Mouse (Mus musculus): Measurements from ENCODE around the gene Rbbp5. TPM values are rescaled to one million over a fixed set of nuclear protein-coding genes. Genes with fewer than 3 reads are reported as not detected.
"Not testable (repeated sequence)": the region's sequence is repeated elsewhere in the genome, so short reads cannot be mapped to it uniquely, and the experiment has no call there.

Gene Rbbp5
- polyA plus RNA-seq (2012; rRNA removed): 16.4 and 21.1 TPM in 2 replicates

- DNase-seq (ENCODE audit: low read depth): peak; percentile 52
Measured at GRCm38 (mm10) chr1:132476928-132477691, at the start of gene Rbbp5. TSS of gene Rbbp5 (plus strand) at chr1:132477365.

- no peak for DNase-seq (ENCODE audit: low read depth)
Measured at GRCm38 (mm10) chr1:132430818-132431217, 46.3 kb upstream of the Rbbp5 start.

- DNase-seq (ENCODE audit: low read depth): no peak
Measured at GRCm38 (mm10) chr1:132431716-132432115, 45.4 kb upstream of the Rbbp5 start.

- no peak for DNase-seq (ENCODE audit: low read depth)
Measured at GRCm38 (mm10) chr1:132433349-132433748, 43.8 kb upstream of the Rbbp5 start.

- DNase-seq (ENCODE audit: low read depth): no peak
Measured at GRCm38 (mm10) chr1:132434032-132434431, 43.1 kb upstream of the Rbbp5 start.

GRCm38 (mm10) chr1:132436320-132436958, 40.7 kb upstream of the Rbbp5 start:
- DNase-seq (ENCODE audit: low read depth): no peak

GRCm38 (mm10) chr1:132436960-132437359, 40.2 kb upstream of the Rbbp5 start:
- DNase-seq (ENCODE audit: low read depth): no peak

GRCm38 (mm10) chr1:132437389-132437788, 39.8 kb upstream of the Rbbp5 start:
- no peak for DNase-seq (ENCODE audit: low read depth)

GRCm38 (mm10) chr1:132440896-132441435, 36.2 kb upstream of the Rbbp5 start:
- DNase-seq (ENCODE audit: low read depth): no peak

- DNase-seq (ENCODE audit: low read depth): no peak
Measured at GRCm38 (mm10) chr1:132449742-132450141, 27.4 kb upstream of the Rbbp5 start.

GRCm38 (mm10) chr1:132464651-132465050, 12.5 kb upstream of the Rbbp5 start:
- DNase-seq (ENCODE audit: low read depth): no peak

- no peak for DNase-seq (ENCODE audit: low read depth)
Measured at GRCm38 (mm10) chr1:132468926-132469325, 8.2 kb upstream of the Rbbp5 start.

- no peak for DNase-seq (ENCODE audit: low read depth)
Measured at GRCm38 (mm10) chr1:132469519-132469918, 7.6 kb upstream of the Rbbp5 start.

- not testable (repeated sequence) for DNase-seq (ENCODE audit: low read depth)
Measured at GRCm38 (mm10) chr1:132470031-132470430, 7.1 kb upstream of the Rbbp5 start.

- DNase-seq (ENCODE audit: low read depth): no peak
Measured at GRCm38 (mm10) chr1:132471032-132471431, 6.1 kb upstream of the Rbbp5 start.

- DNase-seq (ENCODE audit: low read depth): no peak
Measured at GRCm38 (mm10) chr1:132471499-132471898, 5.7 kb upstream of the Rbbp5 start.

- no peak for DNase-seq (ENCODE audit: low read depth)
Measured at GRCm38 (mm10) chr1:132472537-132472936, 4.6 kb upstream of the Rbbp5 start.

- DNase-seq (ENCODE audit: low read depth): no peak
Measured at GRCm38 (mm10) chr1:132474496-132474895, 2.7 kb upstream of the Rbbp5 start.

GRCm38 (mm10) chr1:132476575-132476927, 614 bp upstream of the Rbbp5 start:
- no peak for DNase-seq (ENCODE audit: low read depth)

GRCm38 (mm10) chr1:132479438-132479837, 2.3 kb downstream of the Rbbp5 start:
- DNase-seq (ENCODE audit: low read depth): no peak

- DNase-seq (ENCODE audit: low read depth): no peak
Measured at GRCm38 (mm10) chr1:132481619-132482018, 4.5 kb downstream of the Rbbp5 start.

- DNase-seq (ENCODE audit: low read depth): no peak
Measured at GRCm38 (mm10) chr1:132483234-132483633, 6.1 kb downstream of the Rbbp5 start.

GRCm38 (mm10) chr1:132483759-132484158, 6.6 kb downstream of the Rbbp5 start:
- DNase-seq (ENCODE audit: low read depth): no peak
